ENCODE assay signal across 8 mouse cellular contexts in the genomic region with DNA sequence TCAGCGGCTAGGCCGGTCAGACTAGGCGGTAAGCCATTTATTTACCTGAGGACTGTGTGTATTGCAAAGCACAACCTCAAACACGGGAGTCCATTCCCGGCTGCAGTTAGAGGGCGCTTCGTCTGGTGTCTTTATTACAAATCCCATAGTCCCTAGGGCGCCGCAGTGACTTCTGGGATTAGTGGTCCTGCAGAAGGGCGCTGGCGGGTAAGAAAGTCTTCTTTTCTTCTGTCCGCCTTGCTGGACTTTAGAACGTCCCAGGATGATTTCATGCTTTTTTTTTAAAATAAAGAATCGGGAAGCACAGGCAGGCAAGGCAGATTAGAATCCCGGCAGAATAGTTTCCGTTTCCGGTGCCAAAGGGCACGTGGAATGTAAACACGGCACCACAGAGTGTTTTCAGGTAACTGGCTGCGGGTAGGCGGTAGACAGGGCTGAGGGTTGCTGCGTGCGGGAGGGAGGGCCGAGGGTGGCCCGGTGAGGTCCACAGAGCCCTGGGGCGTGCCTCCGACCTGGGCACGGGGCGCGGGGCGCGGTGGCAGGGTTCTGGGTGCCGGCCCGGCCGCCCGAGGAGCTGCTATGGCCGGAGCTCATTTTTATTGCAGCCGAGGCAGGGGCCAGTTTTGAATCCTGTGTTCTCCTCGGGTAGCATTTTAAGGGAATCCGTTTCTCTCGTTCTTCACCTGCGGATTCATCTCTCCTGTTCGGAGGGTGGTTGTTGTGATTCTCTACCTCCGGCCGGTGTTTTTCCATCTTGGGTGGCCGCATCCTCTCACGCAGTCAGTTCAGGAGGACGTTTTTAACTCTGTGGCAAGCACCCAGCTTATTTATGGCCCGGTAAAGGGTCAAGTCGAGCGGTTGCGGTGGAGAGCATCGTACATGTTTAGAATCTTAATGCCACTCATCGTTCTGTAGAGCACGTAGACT. TPM values are rescaled to one million over a fixed set of nuclear protein-coding genes. Genes with fewer than 3 reads are reported as not detected.
DNase-seq lines count a peak whose midpoint lies in the region; ATAC-seq and TF ChIP-seq lines count a peak whose summit lies in the region.

A gene (plus strand): TSS at position 160 of the 927 bp plus-strand sequence.

- peak within 1 kb of the TSS; percentile 95 for H3K27ac ChIP-seq in gastrocnemius, adult 2 months
- H3K27ac ChIP-seq in hindbrain, postnatal 0 days, result peak within 1 kb of the TSS; percentile 89

- H3K9me3 ChIP-seq in hindbrain, postnatal 0 days (ENCODE audit: low read length), result no peaks in the 10 kb centered on the region

- TF ChIP-seq CTCF in gastrocnemius, adult 2 months (IDR thresholded peaks at IDR 0.05), result peak; percentile 53
- TF ChIP-seq CTCF in hindbrain, postnatal 0 days (IDR thresholded peaks at IDR 0.05; ENCODE audit: low read depth), result peak; percentile 64

- H3K4me1 ChIP-seq in hindbrain, postnatal 0 days (ENCODE audit: insufficient read depth, low read length), result peaks cover 8% of the 10 kb centered on the region; the same call in 1 of the 2 replicates

- H3K36me3 ChIP-seq in hindbrain, postnatal 0 days (ENCODE audit: insufficient read depth, low read length), result no peaks in the 10 kb centered on the region

- whole genome bisulfite sequencing in hindbrain, postnatal 0 days, result under 1% methylated on average over 55 of the region's 55 CpGs

- peak; percentile 73 for ATAC-seq in activated CD4-positive, CD25-positive, alpha-beta regulatory T cell, adult 4 months
- peak; percentile 62 for ATAC-seq in common myeloid progenitor, adult 5-6 weeks (replicated peaks; ENCODE audit: low read depth, poor library complexity, severe bottlenecking)
- ATAC-seq in hindbrain, postnatal 0 days, result peak; percentile 89

- DNase-seq in gastrocnemius, adult 2 months, result peak; percentile 85
- peak; percentile 89 for DNase-seq in hindbrain, postnatal 0 days (ENCODE audit: low spot score)
- peak; percentile 80 to 83 for DNase-seq in left cerebral cortex, adult 18-20 months (ENCODE audit: low spot score in 2 of 2)
- DNase-seq in lung, postnatal 4 days, result peak; percentile 80
- peak; percentile 88 for DNase-seq in retina, postnatal 1 day
- DNase-seq in thymus, postnatal 4 days, result peak; percentile 78

- H3K9ac ChIP-seq in hindbrain, postnatal 0 days (replicated peaks; ENCODE audit: low read length), result peak within 1 kb of the TSS; percentile 82

- intact Hi-C loops in gastrocnemius, adult 2 months (cut with DNase I), result loop anchor here (2.0 kb wide), 1 partner anchor 69 kb away; a partner anchor contains a TSS

- no peaks in the 10 kb centered on the region for H3K27me3 ChIP-seq in hindbrain, postnatal 0 days (ENCODE audit: insufficient read depth, low read length)

- peak within 1 kb of the TSS; percentile 93 for H3K4me3 ChIP-seq in gastrocnemius, adult 2 months
- H3K4me3 ChIP-seq in hindbrain, postnatal 0 days (ENCODE audit: low read length), result peak within 1 kb of the TSS; percentile 95

- peak within 1 kb of the TSS; percentile 88 for H3K4me2 ChIP-seq in hindbrain, postnatal 0 days (ENCODE audit: low read depth, low read length)

RNA-seq across cellular contexts. Expression of the gene that starts here (rescaled TPM):
- polyA plus RNA-seq in activated CD4-positive, CD25-positive, alpha-beta regulatory T cell, adult 4 months (2017; shearing (Covaris generic)), result 10 to 100 TPM; 59.4 to 68.8 TPM
- total RNA-seq in common myeloid progenitor, adult 5-6 weeks (2017), result 49.6 and 50.2 TPM in 2 replicates
- 10 to 100 TPM; 61.6 to 67.4 TPM for total RNA-seq in gastrocnemius, adult 2 months (2021)
- total RNA-seq in hindbrain, postnatal 0 days (2014; rRNA removed), result 21.3 TPM in 2 replicates
- 39.3 and 44.9 TPM in 2 replicates for polyA plus RNA-seq in hindbrain, postnatal 0 days (2015; fragmentation: Nextera tagmentation; extraction: Ambion mirVana)
- 10 to 100 TPM; 88.2 to 88.4 TPM for total RNA-seq in left cerebral cortex, adult 18-20 months (2021)

Comparison
In these comparisons a context has a peak if more than half of its experiments do, and no peak if none do; other contexts are left out.
1. Peak in every context shown above with its lines: DNase-seq, ATAC-seq, H3K4me3 ChIP-seq and H3K27ac ChIP-seq.